Mouse (Mus musculus) intestine, embryonic 16.5 days (tissue): Measurements from ENCODE around the gene Prpf31. TPM values are rescaled to one million over a fixed set of nuclear protein-coding genes. Genes with fewer than 3 reads are reported as not detected.

Experiments
- microRNA-seq: library from miRNA; unstranded; fragments of <30 nt; microRNA quantifications from one replicate; pipeline ENCODE4, GENCODE M21; 2016
- polyA plus RNA-seq: library from polyadenylated mRNA; unstranded; fragments of >200 nt; fragmentation: Nextera tagmentation; extraction: Ambion mirVana; gene quantifications from 2 replicates; pipeline ENCODE4 v1.2.1, GENCODE M21; 2015

The Prpf31 gene
- polyA plus RNA-seq, 1 experiment from 2014 or later = 81.1 TPM

Small RNAs within 50 kb of the gene (microRNA-seq; reads per million reads assigned to microRNA genes)
- gene Gm25100 (not detected), gene Mir3572 (1.6 reads per million)

Other genes with a start within 250 kb of the Prpf31 start
- gene Cacng8, start 239.3 kb upstream of the Prpf31 start, polyA plus RNA-seq = 0.93 and 1.2 TPM in 2 replicates
- gene Cacng6, start 205.8 kb upstream of the Prpf31 start, polyA plus RNA-seq = 0.13 and 0.21 TPM in 2 replicates
- gene Tarm1, start 127.4 kb upstream of the Prpf31 start, polyA plus RNA-seq = 0.09 TPM in 1 of 2 replicates, not detected in the other
- 0.07 TPM in 1 of 2 replicates, not detected in the other for gene Oscar, start 13.8 kb upstream of the Prpf31 start, polyA plus RNA-seq
- 531 and 551 TPM in 2 replicates for gene Ndufa3, start 12.6 kb upstream of the Prpf31 start, polyA plus RNA-seq
- gene Tfpt, start 56 bp upstream of the Prpf31 start, polyA plus RNA-seq = 15.5 and 18.0 TPM in 2 replicates
- gene Cnot3, start 15.3 kb downstream of the Prpf31 start, polyA plus RNA-seq = 43.2 and 46.1 TPM in 2 replicates
- gene Leng1, start 35.9 kb downstream of the Prpf31 start, polyA plus RNA-seq = 16.8 and 17.3 TPM in 2 replicates
- 104 and 110 TPM in 2 replicates for gene Tmc4, start 47.6 kb downstream of the Prpf31 start, polyA plus RNA-seq
- gene Tsen34, start 62.9 kb downstream of the Prpf31 start, polyA plus RNA-seq = 191 and 208 TPM in 2 replicates
- 54.8 and 60.7 TPM in 2 replicates for gene Mboat7, start 63.5 kb downstream of the Prpf31 start, polyA plus RNA-seq
- gene Rps9, start 74.0 kb downstream of the Prpf31 start, polyA plus RNA-seq = 1,268 and 1,365 TPM in 2 replicates
- gene Pirb, start 90.4 kb downstream of the Prpf31 start, polyA plus RNA-seq = 0.94 and 1.1 TPM in 2 replicates
- gene Gm15448, start 195.7 kb downstream of the Prpf31 start, polyA plus RNA-seq = 0.07 TPM in 1 of 2 replicates, not detected in the other
- 0.32 and 0.39 TPM in 2 replicates for gene Pira2, start 215.1 kb downstream of the Prpf31 start, polyA plus RNA-seq